Mouse (Mus musculus) spleen, embryonic (tissue): ENCODE data around the gene Clcn7.

ENCODE experiments used
- CTCF ChIA-PET: fragments of 350-600 bp; sonication (Branson Sonifier 250); formaldehyde crosslinking; loops from one replicate; lab custom pipeline; 2022; lab: Charles Lee

The Clcn7 gene

DNA sequence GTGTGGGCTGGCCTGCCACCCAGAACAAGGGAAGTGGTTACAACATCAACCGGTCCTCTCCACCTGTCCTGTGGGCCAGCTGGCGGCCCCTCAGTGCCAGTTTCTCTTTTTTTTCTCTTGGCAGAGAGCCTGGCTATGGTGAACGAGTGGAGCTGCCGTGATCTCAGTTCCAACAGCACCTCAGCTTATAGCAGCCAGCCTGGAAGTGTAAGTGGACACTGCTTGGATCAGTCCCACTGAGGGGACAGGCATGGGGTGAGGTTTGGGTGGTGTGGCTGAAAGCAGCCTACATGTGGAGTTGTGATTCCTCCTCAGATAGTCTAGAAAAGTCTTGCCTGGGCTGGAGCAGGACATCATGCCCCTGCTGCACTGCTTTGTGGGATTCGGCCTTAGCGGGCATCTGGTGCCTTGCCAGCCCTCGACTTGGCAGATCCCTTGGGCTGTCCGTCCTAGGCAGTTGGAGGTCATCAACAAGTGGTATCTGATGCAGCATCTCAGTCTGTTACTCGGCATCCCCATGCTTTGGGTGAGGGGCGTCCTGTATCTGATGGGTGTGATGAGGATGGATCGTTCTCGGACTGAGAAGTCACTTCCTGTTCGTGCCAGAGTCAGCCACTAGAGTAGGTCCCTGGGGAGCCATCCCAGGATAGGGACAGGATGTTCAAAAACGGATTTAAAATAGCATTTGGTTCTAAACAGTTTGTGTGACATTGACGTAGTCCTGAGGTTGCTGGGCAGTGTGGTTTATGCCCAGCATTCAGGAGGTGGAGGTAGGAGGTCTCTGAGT is 77.7 kb downstream of the Clcn7 start:
- CTCF ChIA-PET: no interaction called here

DNA sequence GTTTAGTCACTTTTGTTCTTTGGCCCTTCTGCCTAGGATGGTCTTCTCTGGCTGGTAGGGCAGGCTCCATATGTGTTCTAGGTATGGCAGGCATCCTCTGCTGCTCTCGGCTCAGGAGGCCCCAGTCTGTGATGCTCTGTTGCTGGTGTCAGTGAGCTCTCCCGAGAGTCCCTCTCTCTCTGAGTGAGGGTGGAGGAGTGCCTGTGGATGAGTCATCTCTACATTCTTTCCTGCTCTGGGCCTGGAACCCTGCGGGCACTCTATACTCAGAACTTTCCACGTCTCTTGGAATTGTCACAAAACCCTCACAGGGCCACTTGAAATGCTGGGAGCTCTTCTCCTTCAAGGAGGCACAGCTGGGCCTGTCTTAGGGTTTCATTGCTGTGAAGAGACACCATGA is 78.5 kb downstream of the Clcn7 start:
- CTCF ChIA-PET: no interaction called here
